Mouse (Mus musculus) erythroblast, embryonic 14.5 days (primary cell): ENCODE measurements around the gene Kat5.

ENCODE experiments used
- GATA1 ChIP-seq: IDR thresholded peaks from 2 replicates; pipeline ENCODE4 v1.6.1; 2012; ENCODE audit warnings: low read length, inconsistent platforms, mixed read lengths
- TAL1 ChIP-seq: IDR thresholded peaks from 3 replicates; pipeline ENCODE4 v1.6.1; 2012; ENCODE audit warnings: low read length, inconsistent platforms, mixed read lengths

DNA sequence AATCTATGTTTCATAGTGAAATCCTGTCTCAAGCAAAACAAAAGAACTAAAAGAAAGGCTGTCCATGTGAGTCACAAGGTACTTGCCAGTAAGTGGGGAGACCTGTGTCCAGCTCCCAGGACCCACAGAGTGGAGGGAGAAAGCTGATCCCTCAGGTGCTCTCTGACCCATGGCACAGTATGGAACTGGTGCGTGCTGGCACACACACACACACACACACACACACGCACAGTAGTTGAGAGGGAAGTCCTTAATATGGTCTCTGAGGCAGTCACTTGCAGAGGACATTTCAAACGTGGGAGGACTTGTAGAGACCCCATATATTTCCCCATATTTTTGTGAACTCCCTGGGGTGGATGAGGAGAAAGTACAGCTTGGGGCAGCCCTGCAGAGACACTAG is 48.2 kb downstream of the Kat5 start:
- TF ChIP-seq GATA1, result no peak
- no peak for TF ChIP-seq TAL1
